Mouse (Mus musculus) neural tube, embryonic 13.5 days (tissue): ENCODE data around the gene Zfp36l2. TPM values are rescaled to one million over a fixed set of nuclear protein-coding genes. Genes with fewer than 3 reads are reported as not detected.
"Not testable (repeated sequence)": the region's sequence is repeated elsewhere in the genome, so short reads cannot be mapped to it uniquely, and the experiment has no call there.

Experiments used
- ATAC-seq: fragments of 200-750 bp; cut with Nextera tagmentation; 2 replicates; pipeline ENCODE4 v1.8.0; 2017; ENCODE audit warnings: low read depth, mild to moderate bottlenecking, moderate TSS enrichment, moderate library complexity
- H3K27ac ChIP-seq: fragments of 300-500 bp; sonication (generic); replicated peaks from 2 replicates; pipeline ENCODE4 v1.5.1; 2015; ENCODE audit warnings: moderate library complexity, mild to moderate bottlenecking, inconsistent platforms
- H3K27me3 ChIP-seq: fragments of 300-500 bp; sonication (generic); 2 replicates; pipeline ENCODE4 v1.6.1; 2015; ENCODE audit warnings: mild to moderate bottlenecking, inconsistent platforms
- H3K36me3 ChIP-seq: fragments of 300-500 bp; sonication (generic); 2 replicates; pipeline ENCODE4 v1.6.1; 2015; ENCODE audit warnings: mild to moderate bottlenecking, inconsistent platforms
- H3K4me1 ChIP-seq: fragments of 300-500 bp; sonication (generic); replicated peaks from 2 replicates; pipeline ENCODE4 v1.6.1; 2015; ENCODE audit warnings: inconsistent platforms
- H3K4me2 ChIP-seq: fragments of 300-500 bp; sonication (generic); 2 replicates; pipeline ENCODE4 v1.6.1; 2015; ENCODE audit warnings: inconsistent platforms, mild to moderate bottlenecking, moderate library complexity
- H3K4me3 ChIP-seq: fragments of 300-500 bp; sonication (generic); 2 replicates; pipeline ENCODE4 v1.5.1; 2015; ENCODE audit warnings: mild to moderate bottlenecking, inconsistent platforms
- H3K9ac ChIP-seq: fragments of 300-500 bp; sonication (generic); 2 replicates; pipeline ENCODE4 v1.6.1; 2015; ENCODE audit warnings: moderate library complexity, mild to moderate bottlenecking, inconsistent platforms
- H3K9me3 ChIP-seq: fragments of 300-500 bp; sonication (generic); 2 replicates; pipeline ENCODE4 v1.6.1; 2016; ENCODE audit warnings: inconsistent platforms
- WGBS: fragments of 180-500 bp; shearing (Covaris S2); methylation state at CpG from one replicate; pipeline ENCODE4 v1.1.7; 2015; 5-methylcytosine and 5-hydroxymethylcytosine counted together
- polyA plus RNA-seq: library from polyadenylated mRNA; unstranded; fragments of >200 nt; fragmentation: Nextera tagmentation; extraction: Ambion mirVana; gene quantifications from 2 replicates; pipeline ENCODE4 v1.2.1, GENCODE M21; 2015

Gene Zfp36l2
- polyA plus RNA-seq, 1 experiment from 2014 or later: 7.0 TPM

GRCm38 (mm10) chr17:84193411-84193810 is 5.7 kb upstream of the Zfp36l2 start:
- H3K4me1 ChIP-seq: peaks cover 21% of the 10 kb centered on the region
- 92% methylated on average over 9 of the region's 9 CpGs for WGBS

GRCm38 (mm10) chr17:84191946-84192345 is 4.2 kb upstream of the Zfp36l2 start:
- Histone ChIP-seq H3K9ac (no peak overlapping the region), H3K4me1 (peaks cover 24% of the 10 kb centered on the region), H3K4me2 (no peak overlapping the region), H3K27ac (no peak overlapping the region), H3K36me3 (0 out of 2 replicates have a peak, but pooled peaks cover 15% of the 10 kb centered on the region), H3K9me3 (no peaks in the 10 kb centered on the region), H3K27me3 (peaks cover 16% of the 10 kb centered on the region), H3K4me3 (no peak overlapping the region)
- ATAC-seq: no peak
- WGBS: 93% methylated on average over 4 of the region's 4 CpGs

More at GRCm38 (mm10) chr17:84193411-84193810, 5.7 kb upstream of the Zfp36l2 start:
- ATAC-seq: no peak
- Histone ChIP-seq H3K4me2 (no peak overlapping the region), H3K36me3 (0 out of 2 replicates have a peak, but pooled peaks cover 15% of the 10 kb centered on the region), H3K27ac (no peak overlapping the region), H3K4me3 (no peak overlapping the region), H3K27me3 (peaks cover 15% of the 10 kb centered on the region), H3K9me3 (no peaks in the 10 kb centered on the region), H3K9ac (no peak overlapping the region)

- H3K4me1 ChIP-seq: peaks cover 34% of the 10 kb centered on the region
- H3K4me2 ChIP-seq: no peak overlapping the region
- H3K27ac ChIP-seq: no peak overlapping the region
- WGBS: 30% methylated on average over 8 of the region's 8 CpGs
- 0 out of 2 replicates have a peak, but pooled peaks cover 15% of the 10 kb centered on the region for H3K36me3 ChIP-seq
- no peaks in the 10 kb centered on the region for H3K9me3 ChIP-seq
- ATAC-seq: no peak
- peaks cover 26% of the 10 kb centered on the region for H3K27me3 ChIP-seq
- H3K4me3 ChIP-seq: no peak overlapping the region
- H3K9ac ChIP-seq: no peak overlapping the region
Observed at GRCm38 (mm10) chr17:84190885-84191284, 3.1 kb upstream of the Zfp36l2 start.

- H3K9ac ChIP-seq: peak overlapping the region; percentile 77; the same call in 1 of the 2 replicates
- peak overlapping the region; percentile 83 for H3K4me2 ChIP-seq
- 0 out of 2 replicates have a peak, but pooled peaks cover 15% of the 10 kb centered on the region for H3K36me3 ChIP-seq
- peak overlapping the region; percentile 89 for H3K27ac ChIP-seq
- peaks cover 32% of the 10 kb centered on the region for H3K27me3 ChIP-seq
- peaks cover 38% of the 10 kb centered on the region for H3K4me1 ChIP-seq
- ATAC-seq: no peak
- H3K9me3 ChIP-seq: no peaks in the 10 kb centered on the region
- H3K4me3 ChIP-seq: peak overlapping the region; percentile 52; the same call in 1 of the 2 replicates
- WGBS: 83% methylated on average over 5 of the region's 5 CpGs
Observed at GRCm38 (mm10) chr17:84189127-84189854, 1.5 kb upstream of the Zfp36l2 start.

GRCm38 (mm10) chr17:84188374-84188961 is 721 bp upstream of the Zfp36l2 start:
- 0 out of 2 replicates have a peak, but pooled peaks cover 15% of the 10 kb centered on the region for H3K36me3 ChIP-seq

GRCm38 (mm10) chr17:84187264-84187663 is 483 bp downstream of the Zfp36l2 start:
- not testable (repeated sequence) for H3K36me3 ChIP-seq, H3K9me3 ChIP-seq
- peaks cover 52% of the 10 kb centered on the region for H3K4me1 ChIP-seq
- H3K9ac ChIP-seq: peak overlapping the region; percentile 83
- H3K27ac ChIP-seq: peak overlapping the region; percentile 91
- ATAC-seq: peak; percentile 23
- H3K27me3 ChIP-seq: peaks cover 37% of the 10 kb centered on the region
- H3K4me2 ChIP-seq: peak overlapping the region; percentile 83
- WGBS: 0% methylated on average over 10 of the region's 37 CpGs
- H3K4me3 ChIP-seq: peak overlapping the region; percentile 58

More at GRCm38 (mm10) chr17:84188374-84188961, 721 bp upstream of the Zfp36l2 start:
- Histone ChIP-seq H3K9me3 (no peaks in the 10 kb centered on the region), H3K4me3 (peak overlapping the region; percentile 52), H3K4me1 (peaks cover 40% of the 10 kb centered on the region), H3K9ac (peak overlapping the region; percentile 77), H3K27ac (peak overlapping the region; percentile 89), H3K4me2 (peak overlapping the region; percentile 83), H3K27me3 (peaks cover 34% of the 10 kb centered on the region)
- WGBS: under 1% methylated on average over 38 of the region's 38 CpGs
- peak; percentile 81 for ATAC-seq

GRCm38 (mm10) chr17:84186451-84187202 is 1.1 kb downstream of the Zfp36l2 start:
- WGBS: under 1% methylated on average over 80 of the region's 80 CpGs
- peak overlapping the region; percentile 58 for H3K4me2 ChIP-seq
- 0 out of 2 replicates have a peak, but pooled peaks cover 3% of the 10 kb centered on the region for H3K36me3 ChIP-seq
- H3K27ac ChIP-seq: peak overlapping the region; percentile 91
- no peaks in the 10 kb centered on the region for H3K9me3 ChIP-seq
- peaks cover 41% of the 10 kb centered on the region for H3K27me3 ChIP-seq
- peak overlapping the region; percentile 58 for H3K4me3 ChIP-seq
- H3K9ac ChIP-seq: peak overlapping the region; percentile 83
- H3K4me1 ChIP-seq: peaks cover 58% of the 10 kb centered on the region
- no peak for ATAC-seq

GRCm38 (mm10) chr17:84185581-84186450 is 1.9 kb downstream of the Zfp36l2 start:
- no peaks in the 10 kb centered on the region for H3K9me3 ChIP-seq
- WGBS: under 1% methylated on average over 93 of the region's 108 CpGs
- ATAC-seq: no peak

GRCm38 (mm10) chr17:84185011-84185411 is 2.7 kb downstream of the Zfp36l2 start:
- peaks cover 65% of the 10 kb centered on the region for H3K4me1 ChIP-seq
- H3K9me3 ChIP-seq: no peaks in the 10 kb centered on the region
- peak overlapping the region; percentile 91 for H3K27ac ChIP-seq
- peak overlapping the region; percentile 58 for H3K4me2 ChIP-seq
- peak overlapping the region; percentile 58 for H3K4me3 ChIP-seq
- H3K9ac ChIP-seq: peak overlapping the region; percentile 83
- peaks cover 40% of the 10 kb centered on the region for H3K27me3 ChIP-seq
- 4% methylated on average over 7 of the region's 7 CpGs for WGBS
- no peaks in the 10 kb centered on the region for H3K36me3 ChIP-seq
- ATAC-seq: no peak

More at GRCm38 (mm10) chr17:84185581-84186450, 1.9 kb downstream of the Zfp36l2 start:
- H3K27me3 ChIP-seq: peaks cover 46% of the 10 kb centered on the region
- peak overlapping the region; percentile 83 for H3K9ac ChIP-seq
- H3K36me3 ChIP-seq: no peaks in the 10 kb centered on the region
- H3K4me1 ChIP-seq: peaks cover 63% of the 10 kb centered on the region
- peak overlapping the region; percentile 58 for H3K4me2 ChIP-seq
- H3K4me3 ChIP-seq: peak overlapping the region; percentile 58
- H3K27ac ChIP-seq: peak overlapping the region; percentile 91

- Histone ChIP-seq H3K4me1 (peaks cover 57% of the 10 kb centered on the region), H3K9me3 (no peaks in the 10 kb centered on the region), H3K27ac (peak overlapping the region; percentile 78), H3K36me3 (no peaks in the 10 kb centered on the region), H3K9ac (peak overlapping the region; percentile 61), H3K27me3 (peaks cover 31% of the 10 kb centered on the region), H3K4me2 (peak overlapping the region; percentile 51), H3K4me3 (peak overlapping the region; percentile 27)
- no peak for ATAC-seq
- WGBS: 2% methylated on average over 12 of the region's 12 CpGs
Observed at GRCm38 (mm10) chr17:84183291-84183781, 4.4 kb downstream of the Zfp36l2 start.
